In genomic region chr7:74497203-74497602, GRCm38 (mm10) we compare ENCODE assay signal across 19 mouse cellular contexts. TPM values are rescaled to one million over a fixed set of nuclear protein-coding genes. Genes with fewer than 3 reads are reported as not detected.
DNase-seq lines count a peak whose midpoint lies in the region; ATAC-seq lines count a peak whose summit lies in the region.
"Had no signal": no experiment of that assay in that cellular context is flagged by ENCODE, and none has a peak within 500 bp of the region (broad histone marks: within the 10 kb centered on the region; RNA-seq: fewer than 3 reads in every experiment).

No protein-coding gene starts in this region.

- no peaks in the 10 kb centered on the region for H3K9me3 ChIP-seq in intestine, embryonic 16.5 days (ENCODE audit: control insufficient read depth, low read length)
- H3K9me3 ChIP-seq: neural tube, embryonic 15.5 days had no signal

- peak; percentile 2 to 24 for DNase-seq in spleen, postnatal 36 days (ENCODE audit: low spot score in 2 of 2)
- DNase-seq in spleen, postnatal 14 days (ENCODE audit: low spot score in 2 of 2) = no peak
- DNase-seq in c-Kit-positive CD71-negative TER-119-negative erythroid progenitor cells, embryonic 14.5 days (ENCODE audit: low read depth) = peak; percentile 19
- no peak for DNase-seq in urinary bladder, postnatal 25 days (ENCODE audit: low spot score)
- no peak for DNase-seq in adrenal gland, postnatal 14 days
- DNase-seq: B cell, adult 2 months; cerebellum, adult 11-12 months; cerebellum, postnatal 36 days; gastrocnemius, adult 2 months; kidney, adult 8-10 months; kidney, postnatal 4 days; lung, adult 2 months; right cerebral cortex, adult 18-20 months had no signal

- no peaks in the 10 kb centered on the region for H3K4me1 ChIP-seq in intestine, embryonic 16.5 days (ENCODE audit: control insufficient read depth, insufficient read depth, low read length)
- H3K4me1 ChIP-seq: neural tube, embryonic 15.5 days had no signal

- H3K9ac ChIP-seq in intestine, embryonic 16.5 days (ENCODE audit: low read depth, low read length) = no peak overlapping the region
- H3K9ac ChIP-seq: hindbrain, embryonic 14.5 days; neural tube, embryonic 15.5 days had no signal

- H3K27ac ChIP-seq in intestine, embryonic 16.5 days (ENCODE audit: low read length) = no peak overlapping the region
- H3K27ac ChIP-seq: gastrocnemius, adult 2 months; hindbrain, embryonic 14.5 days; neural tube, embryonic 15.5 days had no signal

- no peak overlapping the region for H3K4me3 ChIP-seq in intestine, embryonic 16.5 days (ENCODE audit: low read length)
- H3K4me3 ChIP-seq: gastrocnemius, adult 2 months; megakaryocyte, embryonic 14.5 days; neural tube, embryonic 15.5 days had no signal

- WGBS in intestine, embryonic 16.5 days = 43% methylated on average over 2 of the region's 2 CpGs

- ATAC-seq in monocyte, adult 5-6 weeks (replicated peaks; ENCODE audit: insufficient number of reproducible peaks, low FRiP score, low TSS enrichment, poor library complexity, severe bottlenecking) = peak; percentile 66; the same call in 1 of the 2 replicates
- no peak for ATAC-seq in intestine, embryonic 16.5 days
- ATAC-seq: forebrain, embryonic 16.5 days had no signal

- H3K4me2 ChIP-seq in intestine, embryonic 16.5 days (ENCODE audit: low read depth, low read length) = no peak overlapping the region
- H3K4me2 ChIP-seq: hindbrain, embryonic 14.5 days; neural tube, embryonic 15.5 days had no signal

- H3K36me3 ChIP-seq in intestine, embryonic 16.5 days (ENCODE audit: control insufficient read depth, insufficient read depth, low read length) = no peaks in the 10 kb centered on the region
- H3K36me3 ChIP-seq: neural tube, embryonic 15.5 days had no signal

- no peaks in the 10 kb centered on the region for H3K27me3 ChIP-seq in intestine, embryonic 16.5 days (replicated peaks; ENCODE audit: control insufficient read depth, insufficient read depth, low read length)
- H3K27me3 ChIP-seq: megakaryocyte, embryonic 14.5 days; neural tube, embryonic 15.5 days had no signal

RNA-seq across cellular contexts. Expression of gene Slco3a1, which starts 57.4 kb away (rescaled TPM):
- 1.5 to 2.9 TPM (median 1.8 TPM) in 3 replicates for total RNA-seq in monocyte, adult 5-6 weeks (2017)
- polyA plus RNA-seq in intestine, embryonic 16.5 days (2015; fragmentation: Nextera tagmentation; extraction: Ambion mirVana) = 6.7 and 6.8 TPM in 2 replicates
- total RNA-seq in adrenal gland, postnatal 14 days (2021) = 20.8 and 26.1 TPM in 2 replicates

Comparison
In these comparisons a context has a peak if more than half of its experiments do, and no peak if none do; other contexts are left out.
1. DNase-seq: peak in spleen, postnatal 36 days (2 of 2) and c-Kit-positive CD71-negative TER-119-negative erythroid progenitor cells, embryonic 14.5 days (single experiment); none in spleen, postnatal 14 days (0 of 2), urinary bladder, postnatal 25 days (single experiment) and adrenal gland, postnatal 14 days (single experiment).